Mouse (Mus musculus): ENCODE data around the gene Cpne8. TPM values are rescaled to one million over a fixed set of nuclear protein-coding genes. Genes with fewer than 3 reads are reported as not detected.
A peak's percentile ranks its signal among the peaks of the same experiment; 100 is the strongest.
"Not testable (repeated sequence)": the region's sequence is repeated elsewhere in the genome, so short reads cannot be mapped to it uniquely, and the experiment has no call there.

Gene Cpne8
- polyA plus RNA-seq, 1 experiment from 2014 or later = 13.8 TPM

DNA sequence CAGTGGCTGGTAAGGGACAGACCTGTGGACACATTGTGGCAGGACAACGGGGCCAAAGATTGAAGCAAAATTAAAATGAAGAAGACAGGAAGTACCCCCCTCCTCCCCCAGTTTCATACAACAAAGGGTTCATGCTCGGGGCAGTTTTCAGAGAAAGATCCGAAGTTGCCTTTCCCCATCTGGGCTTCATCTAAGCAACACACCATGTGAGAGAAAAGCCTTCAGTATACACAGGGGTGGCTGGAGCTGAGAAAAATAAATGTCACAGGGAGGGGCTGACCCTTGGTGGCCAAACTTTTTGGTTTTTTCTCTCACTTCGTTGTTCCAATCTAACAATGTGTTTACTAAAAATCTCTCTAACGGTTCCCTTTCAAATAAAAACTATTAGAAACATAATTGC is 135.8 kb downstream of the Cpne8 start:
- no peaks in the 10 kb centered on the region for H3K36me3 ChIP-seq
- no peak overlapping the region for H3K9ac ChIP-seq
- H3K4me1 ChIP-seq = no peaks in the 10 kb centered on the region
- H3K27ac ChIP-seq = no peak overlapping the region
- 69% methylated on average over 5 of the region's 5 CpGs for WGBS
- no peak for ATAC-seq (replicated peaks; ENCODE audit: low FRiP score)
- no peak overlapping the region for H3K4me3 ChIP-seq (replicated peaks)
- no peaks in the 10 kb centered on the region for H3K27me3 ChIP-seq
- no peaks in the 10 kb centered on the region for H3K9me3 ChIP-seq (replicated peaks)
- no peak overlapping the region for H3K4me2 ChIP-seq

DNA sequence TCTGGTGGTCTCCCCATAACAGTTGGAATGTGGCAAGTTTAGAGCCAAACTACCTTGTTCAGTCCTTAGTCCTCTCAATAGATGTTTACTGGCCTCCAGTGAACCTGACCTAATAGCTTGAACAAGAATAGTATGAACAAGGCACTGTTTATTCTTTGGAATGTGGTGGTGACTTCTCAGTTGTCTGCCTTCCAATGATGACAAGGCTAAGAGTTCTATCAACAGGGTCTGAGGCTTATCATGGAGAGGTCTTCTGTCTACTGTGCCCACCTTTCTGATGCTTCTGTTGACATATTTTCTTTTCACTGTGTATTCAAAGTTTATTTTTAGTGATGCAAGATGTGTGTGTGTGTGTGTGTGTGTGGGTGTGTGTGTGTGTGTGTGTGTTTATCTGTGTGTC is 137.1 kb downstream of the Cpne8 start:
- no peaks in the 10 kb centered on the region for H3K4me1 ChIP-seq
- no peak overlapping the region for H3K4me3 ChIP-seq (replicated peaks)
- H3K4me2 ChIP-seq = no peak overlapping the region
- no peaks in the 10 kb centered on the region for H3K36me3 ChIP-seq
- H3K27ac ChIP-seq = no peak overlapping the region
- H3K9ac ChIP-seq = no peak overlapping the region
- no peaks in the 10 kb centered on the region for H3K27me3 ChIP-seq
- H3K9me3 ChIP-seq (replicated peaks) = no peaks in the 10 kb centered on the region
- ATAC-seq (replicated peaks; ENCODE audit: low FRiP score) = no peak

DNA sequence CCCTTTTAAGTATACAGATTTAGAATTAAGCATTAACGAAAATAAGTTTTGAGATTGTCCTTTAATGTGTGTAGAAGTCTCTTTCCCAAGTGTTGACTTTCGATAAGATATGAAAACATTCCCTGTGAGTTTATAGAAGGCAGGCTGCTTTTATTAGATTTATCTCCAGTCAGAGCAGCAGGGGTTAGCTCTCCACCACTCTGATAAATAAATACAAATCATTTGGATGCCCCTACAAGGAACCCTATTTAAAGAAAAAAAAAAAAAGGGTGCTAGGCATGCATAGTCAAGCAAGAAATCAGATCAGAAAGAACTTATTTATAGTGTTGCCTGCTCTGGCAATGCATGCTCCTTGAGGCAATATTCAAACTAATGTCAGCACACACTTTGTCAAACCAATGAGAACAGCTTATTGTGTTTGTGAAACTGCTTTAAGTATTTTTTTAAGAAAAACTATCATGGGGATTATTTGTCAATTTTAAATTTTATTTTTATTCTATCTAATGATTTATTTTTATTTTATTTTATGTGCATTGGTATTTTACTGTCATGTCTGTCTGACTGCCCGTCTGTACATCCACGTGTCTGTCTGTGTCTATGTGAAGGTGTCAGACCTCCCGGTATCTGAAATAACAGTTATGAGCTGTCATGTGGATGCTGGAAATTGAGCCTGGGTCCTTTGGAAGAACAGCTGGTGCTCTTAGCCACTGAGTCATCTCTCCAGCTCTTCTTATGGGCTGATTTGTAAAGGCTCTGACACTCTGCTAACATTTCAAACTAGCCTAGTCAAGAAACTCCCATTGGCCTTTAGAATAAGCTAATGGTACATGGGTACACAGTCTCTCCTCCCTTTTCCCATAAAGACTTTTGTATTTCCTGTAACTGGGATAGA is 142.7 kb downstream of the Cpne8 start:
- Histone ChIP-seq H3K9me3 (replicated peaks) (no peaks in the 10 kb centered on the region), H3K4me2 (no peak overlapping the region), H3K9ac (no peak overlapping the region), H3K36me3 (no peaks in the 10 kb centered on the region), H3K4me1 (peaks cover 7% of the 10 kb centered on the region; the same call in 1 of the 2 replicates), H3K4me3 (replicated peaks) (no peak overlapping the region), H3K27me3 (no peaks in the 10 kb centered on the region), H3K27ac (no peak overlapping the region)
- no peak for ATAC-seq (replicated peaks; ENCODE audit: low FRiP score)
- WGBS = 61% methylated on average over 5 of the region's 5 CpGs

DNA sequence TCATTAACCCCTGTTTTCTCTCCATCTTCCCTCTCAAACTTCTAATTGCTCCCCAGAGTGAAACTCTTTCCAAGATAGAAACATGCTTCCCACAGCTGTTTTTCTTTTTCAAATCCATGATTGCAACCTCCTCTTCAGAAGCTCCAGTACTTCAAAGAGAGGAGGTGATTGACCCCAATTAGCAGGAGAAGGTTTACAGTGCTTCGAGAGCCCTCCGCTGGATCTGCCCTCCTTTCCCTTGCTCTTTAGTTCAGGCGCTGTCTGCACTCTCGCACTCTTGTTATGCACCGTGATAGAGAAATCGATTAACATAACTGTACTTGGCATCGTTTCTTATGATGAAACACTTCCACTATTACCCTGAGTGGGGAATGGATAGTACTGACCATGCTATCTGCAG is 143.5 kb downstream of the Cpne8 start:
- H3K9me3 ChIP-seq (replicated peaks) = no peaks in the 10 kb centered on the region
- H3K4me2 ChIP-seq = peak overlapping the region; percentile 35; the same call in 1 of the 2 replicates
- H3K36me3 ChIP-seq = no peaks in the 10 kb centered on the region
- no peak overlapping the region for H3K9ac ChIP-seq
- ATAC-seq (replicated peaks; ENCODE audit: low FRiP score) = no peak
- WGBS = 23% methylated on average over 7 of the region's 7 CpGs
- H3K4me3 ChIP-seq (replicated peaks) = no peak overlapping the region
- H3K27me3 ChIP-seq = no peaks in the 10 kb centered on the region
- H3K27ac ChIP-seq = no peak overlapping the region
- H3K4me1 ChIP-seq = peaks cover 7% of the 10 kb centered on the region; the same call in 1 of the 2 replicates

DNA sequence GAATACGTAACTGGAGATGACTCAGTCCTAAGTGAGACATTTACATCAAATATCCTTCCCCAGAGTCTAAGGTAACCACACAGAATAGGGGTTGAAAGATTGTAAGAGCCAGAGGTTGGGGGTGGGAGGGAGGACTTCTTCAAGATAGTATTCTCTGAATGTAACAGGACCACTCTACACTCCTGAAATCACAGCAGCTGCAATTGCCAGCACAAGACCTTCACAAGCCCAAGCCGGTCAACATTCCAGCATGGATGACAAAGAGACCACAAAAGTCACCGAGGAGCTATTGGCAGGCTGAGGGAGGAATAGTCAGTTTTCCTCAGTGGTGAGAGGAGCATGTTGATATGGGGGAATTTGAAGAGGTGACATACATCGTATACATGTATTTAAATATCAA is 166.5 kb downstream of the Cpne8 start:
- Histone ChIP-seq H3K27me3 (no peaks in the 10 kb centered on the region), H3K4me2 (no peak overlapping the region), H3K4me3 (replicated peaks) (no peak overlapping the region), H3K4me1 (no peaks in the 10 kb centered on the region), H3K36me3 (no peaks in the 10 kb centered on the region), H3K27ac (no peak overlapping the region), H3K9me3 (replicated peaks) (no peaks in the 10 kb centered on the region), H3K9ac (no peak overlapping the region)
- no peak for ATAC-seq (replicated peaks; ENCODE audit: low FRiP score)
- 94% methylated on average over 4 of the region's 4 CpGs for WGBS

DNA sequence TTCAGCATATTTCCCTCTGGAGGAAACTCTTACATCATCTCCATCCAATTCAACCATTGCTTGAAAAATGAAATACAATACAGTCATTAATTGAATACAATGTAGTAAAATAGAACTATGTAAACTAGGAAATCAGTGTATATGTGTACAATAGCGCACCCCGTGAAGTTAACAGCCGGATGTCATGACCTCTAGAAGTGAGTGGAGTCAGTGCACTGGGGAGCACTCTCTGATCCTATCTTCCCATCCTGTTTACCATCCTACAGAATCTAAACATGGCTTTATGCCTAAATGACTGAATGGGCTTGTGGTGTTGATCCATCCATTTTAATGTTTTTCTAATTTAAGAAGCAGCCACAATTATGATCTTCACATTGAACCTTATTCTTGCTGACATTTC is 182.2 kb downstream of the Cpne8 start:
- no peaks in the 10 kb centered on the region for H3K27me3 ChIP-seq
- H3K4me1 ChIP-seq = no peaks in the 10 kb centered on the region
- H3K27ac ChIP-seq = no peak overlapping the region
- H3K9me3 ChIP-seq (replicated peaks) = no peaks in the 10 kb centered on the region
- no peak overlapping the region for H3K4me3 ChIP-seq (replicated peaks)
- 89% methylated on average over 3 of the region's 3 CpGs for WGBS
- H3K9ac ChIP-seq = no peak overlapping the region
- no peaks in the 10 kb centered on the region for H3K36me3 ChIP-seq
- H3K4me2 ChIP-seq = no peak overlapping the region
- ATAC-seq (replicated peaks; ENCODE audit: low FRiP score) = no peak

DNA sequence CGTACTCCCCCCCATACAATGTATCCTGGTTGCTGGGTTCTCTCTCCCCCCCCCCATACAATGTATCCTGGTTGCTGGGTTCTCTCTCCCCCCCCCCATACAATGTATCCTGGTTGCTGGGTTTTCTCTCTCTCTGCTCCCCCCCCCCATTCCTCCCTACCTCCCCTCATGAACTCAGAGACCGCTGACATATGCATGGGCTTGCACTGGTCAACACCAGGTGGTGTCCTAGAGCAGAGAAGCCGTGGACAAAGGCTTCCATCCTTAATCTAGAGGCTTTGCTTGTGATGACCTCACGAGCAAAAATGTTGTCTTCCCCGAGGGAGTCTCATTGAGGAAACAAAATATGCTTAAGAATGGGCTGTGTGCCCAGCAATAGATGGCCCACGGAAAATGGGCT is 187.7 kb downstream of the Cpne8 start:
- no peaks in the 10 kb centered on the region for H3K36me3 ChIP-seq
- 76% methylated on average over 6 of the region's 6 CpGs for WGBS

DNA sequence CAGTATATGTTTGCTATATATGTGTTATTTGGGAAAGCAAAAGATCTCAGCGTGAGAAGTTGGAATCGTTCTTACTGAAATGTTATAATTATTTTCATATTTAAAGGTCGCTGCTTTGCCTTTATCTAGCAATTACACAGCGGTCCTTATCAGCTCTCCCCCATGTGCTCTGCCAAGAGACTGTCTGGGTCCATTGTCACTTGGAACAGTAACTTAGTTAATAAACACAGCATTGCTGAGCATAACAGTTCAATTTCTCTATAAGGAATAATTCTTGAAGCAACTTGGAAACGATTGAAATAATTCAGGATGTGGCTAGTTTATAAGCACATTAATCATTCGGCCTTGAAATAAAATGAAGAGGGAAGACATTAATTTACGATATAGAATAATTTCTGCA is 189.0 kb downstream of the Cpne8 start:
- Histone ChIP-seq H3K9me3 (replicated peaks) (no peaks in the 10 kb centered on the region), H3K4me2 (no peak overlapping the region), H3K4me3 (replicated peaks) (no peak overlapping the region), H3K36me3 (no peaks in the 10 kb centered on the region), H3K9ac (no peak overlapping the region), H3K4me1 (no peaks in the 10 kb centered on the region), H3K27ac (no peak overlapping the region), H3K27me3 (no peaks in the 10 kb centered on the region)
- no peak for ATAC-seq (replicated peaks; ENCODE audit: low FRiP score)
- WGBS = 84% methylated on average over 7 of the region's 7 CpGs

More for the DNA sequence above, 187.7 kb downstream of the Cpne8 start:
- no peak overlapping the region for H3K9ac ChIP-seq
- no peak overlapping the region for H3K4me3 ChIP-seq (replicated peaks)
- H3K9me3 ChIP-seq (replicated peaks) = no peaks in the 10 kb centered on the region
- no peaks in the 10 kb centered on the region for H3K27me3 ChIP-seq
- ATAC-seq (replicated peaks; ENCODE audit: low FRiP score) = no peak
- H3K27ac ChIP-seq = no peak overlapping the region
- no peak overlapping the region for H3K4me2 ChIP-seq
- no peaks in the 10 kb centered on the region for H3K4me1 ChIP-seq

DNA sequence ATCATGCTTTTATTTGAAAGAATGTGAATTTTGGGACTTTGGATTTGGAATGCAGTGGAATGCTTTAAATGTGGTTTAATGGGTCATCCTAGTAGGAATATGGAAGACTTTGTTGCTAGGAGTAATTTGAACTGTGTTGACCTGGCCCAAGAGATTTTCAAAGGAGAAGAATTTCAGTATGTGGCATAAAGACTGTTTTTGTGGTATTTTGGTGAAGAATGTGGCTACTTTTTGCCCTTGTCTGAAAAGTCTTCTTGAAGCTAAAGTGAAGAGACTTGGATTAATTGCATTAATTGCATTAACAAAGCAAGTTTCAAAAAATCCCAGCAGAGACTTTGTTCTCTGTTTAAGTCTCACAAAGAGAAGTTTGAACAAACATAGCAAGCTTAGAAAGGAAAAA is 208.7 kb downstream of the Cpne8 start:
- ATAC-seq (replicated peaks; ENCODE audit: low FRiP score); H3K4me2 ChIP-seq; H3K4me1 ChIP-seq; H3K9me3 ChIP-seq (replicated peaks); H3K27ac ChIP-seq; H3K27me3 ChIP-seq; H3K9ac ChIP-seq; H3K4me3 ChIP-seq (replicated peaks); H3K36me3 ChIP-seq: not testable (repeated sequence)

DNA sequence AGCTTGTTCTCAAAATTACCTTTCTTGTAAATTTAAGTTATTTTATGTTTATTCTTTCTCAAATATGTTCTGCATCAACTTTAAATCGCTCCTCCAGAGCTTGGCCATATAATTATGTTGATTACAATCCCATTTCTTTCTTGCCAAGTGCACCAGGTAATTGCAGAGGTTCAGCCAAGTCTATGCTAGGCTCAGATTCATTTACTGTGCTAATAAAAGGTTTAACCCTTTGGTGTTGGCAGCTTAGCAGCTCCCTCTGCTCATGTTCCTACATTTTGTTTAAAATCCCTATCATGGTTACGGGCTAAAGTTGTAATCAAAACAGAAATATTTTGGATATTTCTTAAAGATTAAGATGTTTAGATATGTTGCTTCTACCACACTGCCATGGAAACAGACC is 216.0 kb downstream of the Cpne8 start:
- H3K4me2 ChIP-seq = no peak overlapping the region
- H3K4me3 ChIP-seq (replicated peaks) = no peak overlapping the region
- WGBS = 80% methylated on average over 2 of the region's 2 CpGs
- ATAC-seq (replicated peaks; ENCODE audit: low FRiP score) = no peak
- H3K9ac ChIP-seq = no peak overlapping the region
- no peak overlapping the region for H3K27ac ChIP-seq
- no peaks in the 10 kb centered on the region for H3K27me3 ChIP-seq
- H3K36me3 ChIP-seq = no peaks in the 10 kb centered on the region
- no peaks in the 10 kb centered on the region for H3K9me3 ChIP-seq (replicated peaks)
- no peaks in the 10 kb centered on the region for H3K4me1 ChIP-seq

DNA sequence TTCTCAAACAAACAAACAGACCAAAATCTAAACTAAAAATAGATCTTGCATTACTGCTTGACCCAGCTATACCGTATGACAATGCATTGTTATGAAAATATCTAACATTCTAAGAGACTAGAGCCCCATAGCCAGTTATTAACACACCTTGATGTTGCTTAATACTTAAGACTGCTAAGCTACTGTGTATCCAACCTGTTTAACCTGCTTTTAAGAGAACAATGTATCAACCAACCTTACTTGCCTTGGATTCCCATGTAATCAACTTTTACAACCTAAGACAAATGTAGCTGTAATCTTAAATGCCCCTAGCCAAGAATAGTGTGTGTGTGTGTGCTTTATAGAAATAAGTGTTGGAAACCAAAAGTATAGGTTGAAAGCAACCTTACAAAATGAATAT is 233.2 kb downstream of the Cpne8 start:
- WGBS = 86% methylated on average over 1 of the region's 1 CpGs
- no peaks in the 10 kb centered on the region for H3K36me3 ChIP-seq
- no peaks in the 10 kb centered on the region for H3K27me3 ChIP-seq
- ATAC-seq (replicated peaks; ENCODE audit: low FRiP score) = no peak
- H3K9me3 ChIP-seq (replicated peaks) = no peaks in the 10 kb centered on the region
- no peak overlapping the region for H3K27ac ChIP-seq
- no peak overlapping the region for H3K4me2 ChIP-seq
- H3K9ac ChIP-seq = no peak overlapping the region
- no peaks in the 10 kb centered on the region for H3K4me1 ChIP-seq
- no peak overlapping the region for H3K4me3 ChIP-seq (replicated peaks)

Data from kidney, embryonic 15.5 days (tissue).